Mouse (Mus musculus): ENCODE measurements around the gene Mknk2.

DNA sequence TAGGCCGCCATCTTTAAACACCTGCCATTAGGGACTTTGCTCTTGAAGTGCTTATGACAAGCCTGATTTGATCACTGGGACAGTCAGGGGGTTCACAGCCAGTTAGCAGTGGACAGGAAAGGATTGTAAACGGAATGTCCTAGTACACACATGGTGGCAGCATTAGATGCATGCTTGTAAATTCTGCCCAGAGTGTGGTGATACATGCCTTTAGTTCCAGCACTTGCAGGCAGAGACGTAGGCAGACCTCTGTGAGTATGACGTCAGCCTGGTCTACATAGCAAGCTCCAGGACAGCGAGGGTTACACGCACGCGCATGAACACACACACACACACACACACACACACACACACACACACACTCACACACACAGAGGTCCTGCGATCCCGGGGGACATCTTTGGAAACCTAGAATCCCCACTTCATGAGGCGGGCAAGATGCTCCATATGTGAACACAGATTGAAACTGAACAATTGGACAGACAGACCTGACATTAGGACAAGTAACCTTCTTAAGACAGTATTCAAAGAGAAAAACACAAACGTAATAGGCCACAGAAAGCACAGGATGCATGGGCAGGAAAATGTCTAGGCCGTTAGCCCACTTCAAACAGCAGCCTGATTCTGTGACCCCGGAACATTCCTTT lies 19.6 kb downstream of the Mknk2 start:
- no peak for TF ChIP-seq POLR2A (IDR thresholded peaks at IDR 0.05; ENCODE audit: low read depth, low read length)
- TF ChIP-seq CTCF (conservative IDR thresholded peaks at IDR 0.05; ENCODE audit: insufficient read depth, insufficient read length, low read depth, low read length), result no peak

All from kidney, adult 2 months (tissue).